13 mouse cellular contexts compared by ENCODE assay signal in the genomic region with DNA sequence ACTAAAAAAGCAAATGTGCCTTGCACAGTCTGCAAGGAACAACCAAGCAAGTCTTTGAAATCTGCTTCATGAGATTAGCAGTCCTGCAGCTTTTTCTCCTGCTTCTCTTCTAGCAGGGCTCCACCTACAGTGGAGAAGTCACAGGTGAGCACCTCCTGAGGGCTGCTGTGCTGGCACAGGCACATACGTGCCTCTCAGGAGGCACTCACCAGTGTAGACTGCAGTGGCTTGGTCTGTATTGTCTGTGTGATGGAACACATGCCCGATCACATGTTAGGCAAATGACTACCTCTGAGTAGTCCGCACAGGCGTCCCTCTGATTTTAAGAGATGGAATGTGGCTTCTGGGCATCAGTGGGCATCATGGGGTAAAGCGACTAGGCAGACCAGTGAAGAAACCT. TPM values are rescaled to one million over a fixed set of nuclear protein-coding genes. Genes with fewer than 3 reads are reported as not detected.
"Had no signal": no experiment of that assay in that cellular context is flagged by ENCODE, and none has a peak within 500 bp of the region (broad histone marks: within the 10 kb centered on the region; RNA-seq: fewer than 3 reads in every experiment).

No protein-coding gene starts in this region.

- H3K4me1 ChIP-seq: limb, embryonic 12.5 days; liver, embryonic 13.5 days; midbrain, embryonic 15.5 days; neural tube, embryonic 15.5 days had no signal

- H3K9me3 ChIP-seq: limb, embryonic 12.5 days; liver, embryonic 13.5 days; lung, embryonic 15.5 days; megakaryocyte, embryonic 14.5 days; midbrain, embryonic 15.5 days; neural tube, embryonic 15.5 days had no signal

- H3K27ac ChIP-seq: limb, embryonic 12.5 days; liver, embryonic 13.5 days; lung, embryonic 15.5 days; macrophage; midbrain, embryonic 15.5 days; neural tube, embryonic 15.5 days; stomach, postnatal 0 days had no signal

- H3K27me3 ChIP-seq: limb, embryonic 12.5 days; liver, embryonic 13.5 days; lung, embryonic 15.5 days; midbrain, embryonic 15.5 days; neural tube, embryonic 15.5 days had no signal

- DNase-seq: liver; liver, embryonic 13.5 days; liver, postnatal 0 days; lung, postnatal 14 days had no signal

- ATAC-seq: liver, postnatal 0 days; midbrain, embryonic 15.5 days had no signal

- H3K4me2 ChIP-seq: limb, embryonic 12.5 days; liver, embryonic 13.5 days; lung, embryonic 15.5 days; midbrain, embryonic 11.5 days; midbrain, embryonic 15.5 days; neural tube, embryonic 15.5 days had no signal

- H3K4me3 ChIP-seq: limb, embryonic 12.5 days; liver, embryonic 13.5 days; lung, embryonic 15.5 days; megakaryocyte, embryonic 14.5 days; midbrain, embryonic 15.5 days; myocyte; neural tube, embryonic 15.5 days had no signal

- H3K9ac ChIP-seq: limb, embryonic 12.5 days; liver, embryonic 13.5 days; liver, postnatal 0 days; lung, embryonic 15.5 days; midbrain, embryonic 15.5 days; neural tube, embryonic 15.5 days had no signal

RNA-seq across cellular contexts. Expression of a gene that starts 25.0 kb away (rescaled TPM):
- polyA plus RNA-seq: macrophage had no signal
